Mouse (Mus musculus): ENCODE measurements around the gene Sema4b.

The Sema4b gene

DNA sequence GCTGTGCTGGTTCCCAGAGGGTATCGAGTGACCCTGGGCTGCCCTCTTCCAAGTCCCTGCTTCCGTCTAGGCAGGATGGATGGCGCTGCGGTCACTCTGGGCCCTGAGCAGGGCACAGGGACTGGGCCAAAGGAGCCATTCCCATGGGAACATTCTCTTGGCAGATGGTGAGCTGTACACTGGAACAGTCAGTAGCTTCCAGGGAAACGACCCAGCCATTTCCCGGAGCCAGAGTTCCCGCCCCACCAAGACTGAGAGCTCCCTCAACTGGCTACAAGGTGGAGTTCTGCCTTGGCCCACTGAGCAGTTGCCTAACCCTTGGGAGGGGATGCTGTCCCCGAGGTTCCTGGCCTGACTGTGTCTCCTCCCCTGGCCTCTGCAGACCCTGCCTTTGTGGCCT is 29.9 kb downstream of the Sema4b start:
- DNase-seq (ENCODE audit: low spot score), result peak; percentile 79

DNA sequence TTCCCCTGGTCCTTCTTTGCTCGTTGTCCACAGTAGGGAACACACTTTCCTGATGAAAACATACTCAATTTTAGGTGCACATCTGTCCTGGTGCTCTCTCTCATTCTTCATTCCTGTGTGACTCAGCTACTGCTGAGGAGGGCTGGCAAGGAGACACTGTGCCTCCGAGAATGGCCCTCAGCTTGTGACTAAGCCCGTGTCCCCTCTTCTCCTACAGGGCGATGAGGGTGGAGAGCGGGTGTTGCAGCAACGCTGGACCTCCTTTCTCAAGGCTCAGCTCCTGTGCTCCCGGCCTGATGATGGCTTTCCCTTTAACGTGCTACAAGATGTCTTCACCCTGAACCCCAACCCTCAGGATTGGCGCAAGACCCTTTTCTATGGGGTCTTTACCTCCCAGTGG is 32.0 kb downstream of the Sema4b start:
- no peak for DNase-seq (ENCODE audit: low spot score)

DNA sequence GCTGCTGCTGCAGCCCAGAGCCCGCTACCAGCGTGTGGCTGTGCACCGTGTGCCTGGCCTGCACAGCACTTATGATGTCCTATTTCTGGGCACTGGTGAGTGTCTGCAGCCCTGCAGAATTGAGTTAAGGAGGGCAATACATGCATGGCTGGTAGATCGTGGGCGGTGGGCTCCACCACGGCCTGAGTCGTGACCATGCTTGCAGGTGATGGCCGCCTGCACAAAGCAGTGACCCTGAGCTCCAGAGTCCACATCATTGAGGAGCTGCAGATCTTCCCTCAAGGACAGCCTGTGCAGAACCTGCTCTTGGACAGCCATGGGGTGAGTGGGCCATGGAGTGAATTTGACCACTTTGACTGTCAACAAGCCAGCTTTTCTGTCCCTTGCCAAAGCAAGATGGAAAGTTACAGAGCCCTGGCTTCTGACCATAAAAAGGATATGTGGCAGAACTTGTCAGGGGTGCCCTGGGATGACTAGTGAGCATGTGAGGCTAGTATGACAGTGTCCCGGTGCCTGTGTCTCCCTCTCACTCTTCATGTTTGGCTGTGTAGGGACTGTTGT is 33.7 kb downstream of the Sema4b start:
- no peak for DNase-seq (ENCODE audit: low spot score)

DNA sequence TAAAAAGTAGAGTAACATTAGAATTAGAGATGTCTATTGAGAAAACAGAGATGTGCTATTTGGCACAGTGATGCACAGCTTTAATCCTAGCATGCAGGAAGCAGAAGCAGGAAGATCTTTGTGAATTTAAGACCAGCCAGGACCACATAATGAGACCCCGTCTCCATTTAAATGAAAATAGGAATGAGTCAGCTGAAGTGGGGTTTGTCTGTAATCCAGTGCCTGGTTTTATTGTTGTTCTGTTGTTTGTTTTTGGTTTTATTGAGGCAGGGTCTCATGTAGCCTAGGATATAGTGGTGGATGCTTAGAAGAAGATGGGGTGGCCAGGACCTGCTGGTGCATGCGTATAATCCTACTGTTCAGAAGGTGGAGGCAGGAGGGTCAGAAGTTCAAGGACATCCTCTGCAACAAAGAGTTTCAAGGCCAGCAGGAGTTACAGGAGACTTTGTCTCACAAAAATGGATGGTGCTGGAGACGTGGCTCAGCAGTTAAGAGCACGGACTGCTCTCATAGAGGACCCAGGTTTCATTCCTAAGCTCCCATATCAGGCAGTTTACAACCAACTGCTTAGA is 34.6 kb downstream of the Sema4b start:
- DNase-seq (ENCODE audit: low spot score), result no peak

DNA sequence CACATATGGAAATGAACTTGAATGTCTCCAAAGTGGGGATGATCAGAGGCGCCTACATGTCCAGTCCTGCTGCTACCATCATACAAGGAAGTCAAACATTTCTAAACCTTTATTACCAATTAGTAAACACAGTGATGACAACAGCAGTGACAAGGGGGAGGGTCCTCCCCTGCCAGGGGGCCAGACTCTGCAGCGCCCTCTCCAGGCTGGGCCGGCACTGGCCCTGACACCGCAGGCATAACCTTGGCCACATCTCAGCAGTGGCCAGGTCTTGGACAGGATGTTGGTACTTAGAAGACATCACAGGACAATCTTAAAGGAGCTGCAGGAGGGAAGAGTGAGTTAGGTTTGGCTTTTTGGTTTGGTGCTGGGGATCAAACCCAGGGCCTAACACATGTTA is 40.4 kb downstream of the Sema4b start:
- no peak for DNase-seq (ENCODE audit: low spot score)

DNA sequence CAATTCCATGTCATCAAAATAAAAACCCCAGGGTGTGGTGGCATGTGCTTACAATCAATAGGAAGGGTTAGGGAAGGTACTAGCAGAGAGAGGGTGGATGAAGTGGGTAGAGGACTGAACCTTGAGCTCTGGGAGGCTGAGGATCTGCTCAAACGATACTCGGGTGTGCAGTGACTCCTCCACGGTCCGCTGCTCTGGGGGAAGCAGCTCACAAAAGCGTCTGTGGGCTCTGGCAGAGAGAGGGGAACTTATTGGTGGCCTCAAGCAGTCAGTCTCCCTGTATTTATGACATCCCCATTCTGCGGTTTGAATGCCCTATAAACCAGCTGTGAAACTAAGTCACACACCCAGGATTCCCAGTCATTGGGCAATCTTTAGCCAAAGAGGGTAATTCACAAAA is 43.6 kb downstream of the Sema4b start:
- DNase-seq (ENCODE audit: low spot score), result no peak

DNA sequence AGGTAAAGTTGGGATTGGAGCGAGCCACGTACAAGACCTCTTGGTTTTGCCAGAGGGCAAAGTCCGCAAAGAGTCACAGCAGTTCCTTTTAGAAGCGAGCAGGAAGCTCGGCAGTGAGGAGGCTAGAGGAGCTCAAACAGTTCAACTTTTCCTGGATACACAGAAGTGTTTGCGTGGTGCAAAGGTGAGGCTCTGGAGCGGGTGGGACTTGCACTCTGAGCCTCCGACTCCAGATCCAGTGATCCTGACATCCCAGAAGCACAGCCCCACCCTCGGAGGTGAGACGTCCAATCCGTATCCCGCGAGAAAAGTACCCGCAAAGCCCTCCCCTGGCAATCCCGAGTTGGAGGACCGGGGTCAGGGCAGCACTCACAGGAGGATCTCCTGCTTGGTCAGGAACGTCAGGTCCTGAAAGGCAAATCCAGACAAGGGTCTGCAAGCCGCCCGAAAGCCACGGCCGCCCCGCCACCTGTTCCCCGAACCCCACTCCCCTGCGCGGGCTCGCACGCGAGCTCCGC is 45.4 kb downstream of the Sema4b start:
- peak; percentile 70 for DNase-seq (ENCODE audit: low spot score)

DNA sequence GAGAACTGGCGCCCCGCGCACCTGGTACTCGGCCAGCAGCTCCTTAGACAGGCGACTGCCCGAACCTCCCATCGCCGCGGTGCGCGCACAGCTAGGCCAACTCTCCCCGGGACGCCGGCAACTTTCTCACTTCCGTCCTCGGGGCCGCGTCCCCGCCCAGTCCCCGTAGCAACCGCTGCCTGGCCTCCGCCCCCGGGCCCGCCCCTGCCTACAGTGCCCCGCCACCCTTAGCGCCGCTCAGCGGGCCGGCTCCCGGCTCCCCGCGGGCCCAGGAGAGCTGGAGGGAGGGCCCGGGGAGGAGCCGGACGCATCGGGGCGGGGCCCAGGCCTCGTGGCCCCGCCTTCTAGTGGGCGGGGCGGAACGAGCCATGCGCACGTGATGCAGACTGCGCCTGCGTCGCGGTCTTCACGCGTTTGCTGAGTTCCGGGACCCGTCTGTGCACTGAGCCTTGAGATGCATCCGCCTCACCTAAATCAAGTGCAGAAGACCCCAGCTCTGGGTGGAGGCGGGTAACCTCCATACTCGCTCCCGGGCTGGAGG is 45.9 kb downstream of the Sema4b start, which contains the start of the genes Cib1 and Gdpgp1:
Cib1 (minus strand) TSS at position 325 of the 541 bp plus-strand sequence.
Gdpgp1 (plus strand) TSS at position 377 of the 541 bp plus-strand sequence.
- peak; percentile 98 for DNase-seq (ENCODE audit: low spot score)

DNA sequence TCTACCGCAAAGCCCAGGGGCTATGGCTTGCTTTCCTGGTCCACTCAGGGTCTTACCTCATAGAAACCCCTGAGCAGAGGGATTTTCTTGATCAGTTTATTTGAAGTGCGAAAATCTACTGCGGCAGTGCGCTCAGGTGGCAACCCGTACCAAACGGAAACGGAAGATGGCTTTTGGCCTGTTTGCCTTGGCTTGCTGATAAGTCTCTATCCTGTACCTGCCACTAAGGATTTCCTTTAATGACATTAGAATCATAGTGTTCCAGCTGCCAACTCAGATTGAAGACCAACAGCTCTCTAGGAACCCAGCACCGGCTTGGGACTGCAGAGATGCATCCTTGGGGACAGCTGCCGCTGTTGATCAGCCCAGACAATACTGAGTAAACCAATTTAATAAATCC is 47.2 kb downstream of the Sema4b start:
- DNase-seq (ENCODE audit: low spot score), result peak; percentile 23

DNA sequence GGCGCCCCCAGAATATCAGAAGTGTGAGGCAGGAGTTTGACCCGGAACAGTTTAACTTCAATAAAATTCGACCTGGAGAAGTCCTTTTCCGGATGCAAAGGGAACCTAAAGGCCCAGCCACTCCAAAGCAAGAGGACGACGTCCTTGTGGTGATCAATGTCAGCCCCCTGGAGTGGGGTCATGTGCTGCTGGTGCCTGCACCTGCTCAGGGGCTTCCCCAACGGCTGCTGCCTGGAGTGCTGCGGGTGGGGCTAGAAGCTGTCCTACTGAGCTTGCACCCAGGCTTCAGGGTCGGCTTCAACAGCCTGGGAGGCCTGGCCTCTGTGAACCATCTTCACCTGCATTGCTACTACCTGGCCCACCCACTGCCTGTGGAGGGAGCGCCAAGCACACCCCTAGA is 51.9 kb downstream of the Sema4b start:
- no peak for DNase-seq (ENCODE audit: low spot score)

DNA sequence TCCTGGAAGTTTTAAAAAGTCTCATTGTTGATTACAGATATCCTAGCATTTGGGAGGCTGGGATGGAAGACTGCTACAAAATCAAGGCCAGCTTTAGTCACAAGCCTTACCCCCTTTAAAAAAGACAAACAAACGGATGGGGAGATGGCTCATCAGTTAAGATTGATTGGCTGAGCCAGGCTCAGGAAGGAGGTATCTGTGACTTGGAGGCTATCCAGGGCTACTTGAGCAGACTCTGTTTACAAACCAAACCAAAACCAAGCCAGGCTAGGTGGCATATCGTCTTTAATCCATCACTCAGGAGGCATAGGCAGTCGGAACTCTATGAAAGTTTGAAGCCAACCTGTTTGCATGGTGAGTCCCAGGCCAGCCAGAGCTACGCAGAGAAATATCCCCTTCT is 55.0 kb downstream of the Sema4b start:
- no peak for DNase-seq (ENCODE audit: low spot score)

DNA sequence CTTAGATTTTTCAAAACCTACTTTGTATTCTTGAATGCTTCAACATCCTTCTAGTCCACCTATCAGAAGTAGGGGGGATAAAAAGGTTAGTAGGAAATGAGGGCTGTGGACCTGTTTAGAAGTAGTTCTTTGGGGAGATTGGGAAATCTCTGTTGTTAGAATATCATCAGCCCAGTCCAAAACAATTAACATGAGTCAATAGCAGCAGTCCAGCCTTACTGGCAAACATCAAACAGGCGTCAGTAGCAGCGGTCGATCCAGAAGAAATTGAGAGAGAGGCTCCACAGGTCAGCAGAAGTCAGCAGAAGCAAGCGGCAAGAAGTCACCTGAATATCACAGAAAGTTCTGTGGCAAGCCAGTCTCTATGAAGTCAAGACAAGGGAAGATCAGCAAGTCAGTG is 58.2 kb downstream of the Sema4b start:
- no peak for DNase-seq (ENCODE audit: low spot score)

DNA sequence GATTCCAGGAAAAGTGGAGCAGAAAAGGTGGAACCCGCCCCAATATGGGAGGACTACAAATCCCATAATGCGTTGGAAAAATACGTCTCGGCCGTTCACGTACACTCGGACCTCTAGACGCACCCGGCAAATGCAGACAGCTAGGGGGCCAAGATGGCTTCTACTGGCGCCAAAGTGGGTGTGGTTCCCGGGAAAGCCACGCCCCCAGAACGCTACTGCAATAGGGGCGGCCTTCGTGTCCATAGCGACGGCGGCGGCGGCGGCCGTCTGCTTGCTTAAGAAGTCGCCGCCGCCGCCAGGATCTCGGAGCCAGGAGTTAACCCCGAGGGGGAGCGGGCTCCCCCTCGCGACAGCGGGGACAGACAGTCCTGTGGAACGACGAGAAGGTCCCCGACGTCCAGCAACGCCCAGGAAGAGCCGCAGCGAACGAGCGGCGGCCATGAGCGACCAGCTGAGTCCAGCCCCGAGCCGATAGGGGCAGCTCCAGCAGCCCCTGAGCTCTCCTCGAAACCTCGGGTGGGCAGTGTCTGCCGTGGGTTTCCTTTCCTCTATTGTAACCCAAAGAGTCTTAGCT is 59.6 kb downstream of the Sema4b start, which contains the start of gene Ttll13:
Ttll13 (plus strand) TSS at position 229 of the 574 bp plus-strand sequence.
- peak; percentile 98 for DNase-seq (ENCODE audit: low spot score)

DNA sequence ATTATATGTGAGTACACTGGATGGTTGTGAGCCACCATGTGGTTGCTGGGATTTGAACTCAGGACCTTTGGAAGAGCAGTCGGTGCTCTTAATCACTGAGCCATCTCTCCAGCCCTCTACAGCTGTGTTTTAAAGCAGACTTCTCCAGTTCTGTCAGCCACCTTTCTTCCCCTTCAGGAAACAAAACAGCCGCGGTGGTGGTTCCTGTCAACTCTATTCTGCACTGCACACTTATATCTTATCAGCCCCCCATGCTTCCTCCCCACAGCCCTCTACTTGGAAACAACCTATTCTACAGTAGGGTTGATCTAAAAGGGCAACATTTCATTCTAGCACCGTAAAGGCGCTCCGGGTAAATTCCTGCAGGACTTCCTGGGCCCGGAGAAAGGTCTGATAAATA is 60.2 kb downstream of the Sema4b start:
- DNase-seq (ENCODE audit: low spot score), result peak; percentile 34

DNA sequence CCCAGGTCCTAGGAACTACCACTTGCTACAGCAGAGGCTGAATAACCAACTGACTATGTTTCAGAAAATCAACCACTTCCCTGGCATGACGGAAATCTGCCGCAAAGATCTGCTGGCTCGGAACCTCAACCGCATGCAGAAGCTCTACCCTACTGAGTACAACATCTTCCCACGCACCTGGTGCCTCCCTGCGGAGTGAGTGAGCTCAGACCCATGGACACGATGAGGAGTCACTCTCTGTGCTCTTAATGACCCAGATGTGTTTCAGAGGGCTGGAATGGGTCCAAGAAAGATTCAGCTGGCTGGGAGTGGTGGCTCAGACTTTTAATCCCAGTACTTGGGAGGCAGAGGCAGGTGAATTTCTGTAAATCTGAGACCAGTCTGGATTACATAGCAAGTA is 65.8 kb downstream of the Sema4b start:
- peak; percentile 47 for DNase-seq (ENCODE audit: low spot score)

DNA sequence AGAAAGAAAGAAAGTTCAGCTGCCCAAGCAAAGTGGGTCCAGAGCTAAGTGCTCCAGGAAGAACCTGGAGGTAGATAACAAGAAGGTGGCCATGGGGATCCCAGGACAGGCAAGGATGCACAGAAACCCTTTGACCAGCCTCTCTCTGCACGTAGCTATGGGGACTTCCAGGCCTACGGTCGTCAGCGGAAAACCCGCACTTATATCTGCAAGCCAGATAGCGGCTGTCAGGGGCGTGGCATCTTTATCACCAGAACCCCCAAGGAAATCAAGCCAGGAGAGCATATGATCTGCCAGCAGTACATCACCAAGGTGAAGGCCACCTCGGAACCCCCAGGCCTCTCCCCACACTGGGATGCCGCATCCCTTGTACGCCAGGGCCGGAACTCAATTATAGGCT is 66.2 kb downstream of the Sema4b start:
- no peak for DNase-seq (ENCODE audit: low spot score)

DNA sequence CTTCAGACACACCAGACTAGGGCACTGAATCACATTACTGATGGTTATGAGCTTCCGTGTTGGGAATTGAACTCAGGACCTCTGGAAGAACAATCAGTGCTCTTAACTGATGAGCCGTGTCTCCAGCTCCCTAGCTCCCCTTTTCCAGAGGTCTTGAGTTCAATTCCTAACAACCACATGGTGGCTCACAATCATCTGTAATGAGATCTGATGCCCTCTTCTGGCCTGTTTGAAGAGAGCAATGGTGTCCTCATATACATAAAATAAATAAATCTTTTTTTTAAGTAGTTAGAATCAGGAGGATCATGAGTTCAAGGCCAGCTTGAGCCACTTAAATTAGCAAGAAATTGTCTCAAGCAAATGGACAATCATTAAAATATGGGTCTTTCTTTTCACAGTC is 69.3 kb downstream of the Sema4b start:
- DNase-seq (ENCODE audit: low spot score), result no peak

DNA sequence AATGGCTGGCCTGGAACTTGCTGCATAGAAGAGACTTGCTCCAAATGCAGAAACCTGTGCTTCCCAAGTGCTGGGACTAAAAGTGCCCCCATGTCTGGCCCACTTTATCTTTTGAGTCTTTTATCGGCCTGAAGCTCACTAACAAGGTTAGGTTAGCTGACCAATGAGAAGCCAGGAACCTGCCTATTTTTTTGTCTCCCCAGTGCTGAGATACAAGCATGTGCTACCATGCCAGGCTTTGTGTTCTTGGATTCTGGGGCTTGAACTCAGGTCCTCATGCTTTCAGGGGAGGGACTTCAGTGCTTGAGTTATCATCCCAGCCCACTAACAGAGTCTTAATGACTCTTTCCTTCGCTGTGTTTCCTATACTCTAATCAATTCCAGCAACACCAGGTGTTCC is 71.1 kb downstream of the Sema4b start:
- no peak for DNase-seq (ENCODE audit: low spot score)

DNA sequence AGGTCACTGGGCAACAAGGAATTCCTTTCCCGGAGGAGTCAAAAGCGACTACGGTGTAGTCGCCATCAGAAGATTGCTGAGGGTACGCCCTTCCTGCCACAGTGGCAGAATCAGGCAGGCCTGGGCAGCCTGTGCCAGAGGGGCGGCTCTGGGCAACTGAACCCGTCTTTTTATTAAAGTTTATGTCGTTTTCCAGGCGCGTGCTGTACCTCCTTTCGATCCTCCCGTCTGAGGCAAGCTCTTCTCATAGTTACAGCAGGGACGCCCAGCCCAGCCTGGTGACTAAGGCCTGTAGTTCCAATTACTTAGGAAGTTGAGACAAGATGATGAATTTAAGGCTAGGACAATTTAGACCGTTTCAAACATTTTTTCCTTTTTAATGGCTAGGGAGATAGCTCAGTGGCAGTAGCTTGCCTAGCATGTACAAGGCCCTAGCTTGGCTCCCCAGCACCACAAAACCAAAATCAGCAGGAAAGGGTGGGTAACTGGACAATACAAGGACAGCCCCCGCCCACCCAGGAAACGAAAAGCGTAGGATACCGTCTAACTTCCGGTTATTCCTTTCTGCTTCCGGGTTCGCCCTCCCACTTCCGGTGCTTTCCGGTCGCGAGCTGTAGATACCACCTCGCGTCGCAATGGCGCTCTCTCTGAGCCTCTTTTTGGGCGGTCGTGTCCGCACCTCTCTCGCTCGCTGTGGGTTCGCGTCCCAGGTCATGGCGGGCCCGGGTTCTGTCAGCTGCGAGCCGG is 74.2 kb downstream of the Sema4b start, which contains the start of gene Ngrn:
Ngrn (plus strand) TSS at position 591 of the 747 bp plus-strand sequence.
- DNase-seq (ENCODE audit: low spot score), result peak; percentile 93

DNA sequence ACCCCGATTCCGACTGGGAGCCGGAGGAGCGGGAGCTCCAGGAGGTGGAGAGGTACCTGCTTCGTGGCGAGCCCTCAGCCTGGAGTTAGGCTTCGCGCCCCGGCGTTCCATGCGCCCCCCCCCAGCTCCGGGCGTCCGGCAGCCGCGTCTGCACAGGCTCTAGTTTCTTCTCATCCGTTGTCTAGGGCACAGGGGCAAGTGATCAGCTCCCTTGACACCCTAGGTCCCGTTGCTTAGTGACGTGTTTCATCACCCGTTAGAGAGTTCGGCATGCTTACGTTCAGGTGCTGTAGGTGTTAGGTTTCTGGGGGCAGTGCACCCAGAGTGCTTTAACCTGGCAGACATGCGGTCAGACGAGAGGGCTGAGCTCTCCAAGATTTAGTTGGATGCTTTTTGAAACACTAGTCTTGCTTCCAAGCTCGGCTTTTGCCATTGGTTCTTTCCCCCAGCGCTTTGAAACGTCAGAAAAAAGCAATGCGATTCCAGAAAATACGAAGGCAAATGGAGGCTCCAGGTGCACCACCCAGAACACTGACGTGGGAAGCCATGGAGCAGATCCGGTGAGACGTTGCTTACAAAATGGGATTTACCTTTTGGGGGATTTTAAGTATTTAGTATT is 74.8 kb downstream of the Sema4b start:
- DNase-seq (ENCODE audit: low spot score), result peak; percentile 49

DNA sequence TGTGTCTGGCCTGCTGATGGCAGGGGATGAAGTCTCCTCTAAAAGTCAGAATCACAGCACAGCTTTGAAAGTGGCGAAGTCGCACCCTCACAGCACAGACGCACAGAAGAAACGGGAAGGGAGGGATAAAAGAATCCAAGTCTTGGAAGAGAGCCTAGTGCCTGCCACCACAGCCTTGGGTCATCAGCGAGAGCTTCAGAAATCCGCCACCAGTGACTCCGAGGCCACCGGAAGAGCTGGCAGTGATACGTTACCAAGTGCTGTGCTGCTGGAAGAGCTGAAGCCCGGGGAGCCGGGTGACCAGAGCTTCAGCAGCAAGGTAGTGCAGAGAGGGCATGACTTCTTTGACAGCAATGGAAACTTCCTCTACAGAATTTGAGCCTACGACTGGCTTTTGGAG is 78.0 kb downstream of the Sema4b start:
- no peak for DNase-seq (ENCODE audit: low spot score)

DNA sequence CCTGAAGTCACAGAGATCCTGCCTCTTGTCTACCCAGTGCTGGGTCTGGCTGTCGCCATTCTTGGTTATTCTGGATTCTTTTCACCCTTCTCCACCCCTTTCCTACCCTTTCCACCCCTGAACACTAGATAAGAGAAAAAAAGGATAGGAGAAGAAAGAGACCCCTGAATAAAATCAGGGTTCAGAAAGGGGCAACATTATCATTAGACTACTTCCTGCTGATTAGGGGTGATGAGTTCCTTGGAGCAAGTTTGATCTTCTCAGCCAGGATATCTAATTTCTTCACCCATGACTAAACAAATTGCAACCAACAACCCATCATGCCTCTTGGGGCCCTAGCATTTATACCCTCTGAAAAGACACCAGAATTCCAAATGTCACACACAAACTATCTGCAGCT is 81.1 kb downstream of the Sema4b start:
- DNase-seq (ENCODE audit: low spot score), result no peak

Measured in MN1 (cell line).